Mouse (Mus musculus): ENCODE results near the gene Slc16a10. TPM values are rescaled to one million over a fixed set of nuclear protein-coding genes. Genes with fewer than 3 reads are reported as not detected.

Slc16a10 gene
- total and polyA plus RNA-seq, 3 experiments, result 4.1 to 10.4 (median 4.5) TPM

DNA sequence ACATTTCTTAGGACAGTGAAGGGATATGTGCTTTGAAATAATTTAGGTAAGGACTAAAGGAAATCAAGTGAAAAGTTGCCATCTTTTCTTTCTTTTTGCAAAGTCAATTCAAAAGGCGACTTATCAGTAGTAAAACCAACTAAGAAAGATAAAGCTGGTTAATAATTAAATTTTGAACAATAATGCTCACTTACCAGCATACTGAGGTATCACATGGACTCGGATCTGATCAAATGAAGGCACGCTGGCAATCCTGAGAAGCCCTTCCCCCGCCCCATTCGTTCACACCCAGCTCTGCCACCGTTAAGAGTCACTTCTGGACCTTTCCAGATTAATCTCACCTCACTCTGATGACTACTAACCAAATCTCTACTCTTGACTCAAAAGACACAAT is 64.1 kb downstream of the Slc16a10 start:
- dilution Hi-C loops (cut with MboI; ENCODE audit: extremely low pct_ligation_motif_present, extremely low pct_unique_long_range_greater_than_20kb, low sequenced_read_pairs) (no loop called here), in situ Hi-C loops (cut with MboI; ENCODE audit: low pct_ligation_motif_present, low pct_unique_long_range_greater_than_20kb, low sequenced_read_pairs) (no loop called here)
- H3K4me2 ChIP-seq (ENCODE audit: insufficient read depth, low read depth, poor library complexity, severe bottlenecking), result no peak overlapping the region
- TF ChIP-seq HCFC1 (IDR thresholded peaks at IDR 0.05; ENCODE audit: low read depth, low read length) (no peak), CTCF (conservative IDR thresholded peaks at IDR 0.05 in 1 of 2, IDR thresholded peaks at IDR 0.05 in 1 of 2; ENCODE audit: low read depth in 2 of 2, low read length in 2 of 2) (no peak), CHD2 (IDR thresholded peaks at IDR 0.05; ENCODE audit: low read length) (no peak), ETS1 (conservative IDR thresholded peaks at IDR 0.05; ENCODE audit: low read depth, low read length) (no peak), ZC3H11A (IDR thresholded peaks at IDR 0.05; ENCODE audit: low read depth, low read length) (no peak), SIN3A (IDR thresholded peaks at IDR 0.05; ENCODE audit: low read length) (no peak), MAX (IDR thresholded peaks at IDR 0.05; ENCODE audit: low read length) (no peak), JUN (IDR thresholded peaks at IDR 0.05; ENCODE audit: insufficient read depth, low read depth, low read length) (no peak), IRF4 (IDR thresholded peaks at IDR 0.05; ENCODE audit: low read depth, low read length) (no peak)
- H3K27me3 ChIP-seq (replicated peaks), result no peaks in the 10 kb centered on the region
- no peaks in the 10 kb centered on the region for H3K79me2 ChIP-seq (replicated peaks; ENCODE audit: control insufficient read depth, extremely low read depth, insufficient read depth, poor library complexity, severe bottlenecking)
- H3K36me3 ChIP-seq (replicated peaks in 1 of 2; ENCODE audit: control insufficient read depth in 1 of 2, insufficient read depth in 1 of 2, low read length in 1 of 2), result peaks cover 0 to 2% of the 10 kb centered on the region in 2 experiments
- H3K4me1 ChIP-seq (ENCODE audit: control insufficient read depth in 1 of 2, insufficient read depth in 2 of 2), result no peaks in the 10 kb centered on the region
- H3K4me3 ChIP-seq (replicated peaks in 1 of 3; ENCODE audit: low read depth in 2 of 3, low read length in 2 of 3, poor library complexity in 1 of 3), result no peak overlapping the region
- H3K27ac ChIP-seq (ENCODE audit: insufficient read depth, low read depth), result no peak overlapping the region
- DNase-seq (ENCODE audit: extremely low read depth), result no peak
- no peak overlapping the region for H3K9ac ChIP-seq (ENCODE audit: insufficient read depth, low read depth)
- no peaks in the 10 kb centered on the region for H3K9me3 ChIP-seq (replicated peaks; ENCODE audit: low read length)

DNA sequence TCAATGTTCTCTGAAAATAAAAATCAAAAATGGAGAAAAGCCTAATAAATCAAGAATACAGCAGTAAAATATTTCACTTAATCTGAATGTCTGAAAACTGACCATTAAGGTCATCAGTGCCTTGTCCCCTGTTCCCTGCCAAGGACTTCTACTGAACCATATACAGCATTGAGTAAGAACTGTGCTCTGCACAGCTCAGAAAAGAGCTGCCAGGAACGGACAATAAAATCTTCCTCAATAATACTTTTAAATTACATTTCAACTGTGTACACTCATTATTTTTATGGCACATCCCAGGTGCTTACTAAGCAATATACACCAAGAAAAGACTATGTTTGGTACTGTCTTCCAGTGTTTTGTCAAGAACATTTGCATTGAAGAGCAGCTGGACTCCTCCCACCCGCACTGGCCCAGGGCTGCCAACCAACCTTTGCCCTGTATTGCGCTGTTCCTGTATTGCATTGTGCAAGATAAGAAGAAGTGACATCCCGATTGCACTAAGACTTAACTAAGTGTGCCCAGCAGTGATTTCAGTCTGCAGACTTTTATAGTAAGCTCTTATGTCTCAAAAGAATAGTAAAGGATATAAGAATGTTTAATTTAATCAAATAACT is 64.6 kb downstream of the Slc16a10 start:
- no peaks in the 10 kb centered on the region for H3K4me1 ChIP-seq (ENCODE audit: control insufficient read depth in 1 of 2, insufficient read depth in 2 of 2)
- no peaks in the 10 kb centered on the region for H3K79me2 ChIP-seq (replicated peaks; ENCODE audit: control insufficient read depth, extremely low read depth, insufficient read depth, poor library complexity, severe bottlenecking)
- peaks cover 0 to 2% of the 10 kb centered on the region in 2 experiments for H3K36me3 ChIP-seq (replicated peaks in 1 of 2; ENCODE audit: control insufficient read depth in 1 of 2, insufficient read depth in 1 of 2, low read length in 1 of 2)
- in situ Hi-C loops (cut with MboI; ENCODE audit: low pct_ligation_motif_present, low pct_unique_long_range_greater_than_20kb, low sequenced_read_pairs), result no loop called here
- no peak for DNase-seq (ENCODE audit: extremely low read depth)
- H3K27me3 ChIP-seq (replicated peaks), result no peaks in the 10 kb centered on the region
- no peak overlapping the region for H3K9ac ChIP-seq (ENCODE audit: insufficient read depth, low read depth)
- dilution Hi-C loops (cut with MboI; ENCODE audit: extremely low pct_ligation_motif_present, extremely low pct_unique_long_range_greater_than_20kb, low sequenced_read_pairs), result no loop called here
- no peaks in the 10 kb centered on the region for H3K9me3 ChIP-seq (replicated peaks; ENCODE audit: low read length)
- no peak overlapping the region for H3K27ac ChIP-seq (ENCODE audit: insufficient read depth, low read depth)
- TF ChIP-seq NELFE (IDR thresholded peaks at IDR 0.05; ENCODE audit: low read depth, low read length), result no peak
- TF ChIP-seq ZMIZ1 (IDR thresholded peaks at IDR 0.05; ENCODE audit: low read depth, low read length), result no peak
- TF ChIP-seq MAZ (IDR thresholded peaks at IDR 0.05; ENCODE audit: low read depth, low read length), result no peak
- no peak for TF ChIP-seq NRF1 (IDR thresholded peaks at IDR 0.05; ENCODE audit: low read depth, low read length)
- TF ChIP-seq TBP (conservative IDR thresholded peaks at IDR 0.05; ENCODE audit: low read depth, low read length), result no peak
- TF ChIP-seq JUND (conservative IDR thresholded peaks at IDR 0.05; ENCODE audit: low read depth, low read length), result no peak
- TF ChIP-seq CHD1 (IDR thresholded peaks at IDR 0.05; ENCODE audit: low read depth, low read length), result no peak
- no peak for TF ChIP-seq PAX5 (IDR thresholded peaks at IDR 0.05; ENCODE audit: low read length)
- TF ChIP-seq RAD21 (IDR thresholded peaks at IDR 0.05; ENCODE audit: low read depth, low read length), result no peak
- TF ChIP-seq SMC3 (IDR thresholded peaks at IDR 0.05; ENCODE audit: low read depth, low read length), result no peak
- no peak for TF ChIP-seq MAFK (IDR thresholded peaks at IDR 0.05; ENCODE audit: insufficient replicate concordance, low read length)
- TF ChIP-seq KAT2A (IDR thresholded peaks at IDR 0.05; ENCODE audit: insufficient replicate concordance, low read length), result no peak
- H3K4me2 ChIP-seq (ENCODE audit: insufficient read depth, low read depth, poor library complexity, severe bottlenecking), result no peak overlapping the region
- no peak overlapping the region for H3K4me3 ChIP-seq (replicated peaks in 1 of 3; ENCODE audit: low read depth in 2 of 3, low read length in 2 of 3, poor library complexity in 1 of 3)

All from CH12.LX (cell line).